Mouse (Mus musculus) liver, embryonic 13.5 days (tissue): Measurements from ENCODE around the gene Slc22a16. TPM values are rescaled to one million over a fixed set of nuclear protein-coding genes. Genes with fewer than 3 reads are reported as not detected.

Experiments
- ATAC-seq: fragments of 200-750 bp; cut with Nextera tagmentation; 2 replicates; pipeline ENCODE4 v1.8.0; 2017; ENCODE audit warnings: low read depth, mild to moderate bottlenecking, moderate number of reproducible peaks, moderate library complexity
- DNase-seq: peaks from one replicate; pipeline ENCODE4 v3.0.0; 2022
- H3K27ac ChIP-seq: fragments of 300-500 bp; sonication (generic); 2 replicates; pipeline ENCODE4 v1.5.1; 2015; ENCODE audit warnings: moderate library complexity, mild to moderate bottlenecking, inconsistent platforms
- H3K27me3 ChIP-seq: fragments of 300-500 bp; sonication (generic); 2 replicates; pipeline ENCODE4 v1.6.1; 2015; ENCODE audit warnings: mild to moderate bottlenecking, inconsistent platforms
- H3K36me3 ChIP-seq: fragments of 300-500 bp; sonication (generic); 2 replicates; pipeline ENCODE4 v1.6.1; 2015; ENCODE audit warnings: mild to moderate bottlenecking, inconsistent platforms
- H3K4me1 ChIP-seq: fragments of 300-500 bp; sonication (generic); replicated peaks from 2 replicates; pipeline ENCODE4 v1.6.1; 2015; ENCODE audit warnings: inconsistent platforms
- H3K4me2 ChIP-seq: fragments of 300-500 bp; sonication (generic); 2 replicates; pipeline ENCODE4 v1.6.1; 2015; ENCODE audit warnings: inconsistent platforms, mild to moderate bottlenecking, moderate library complexity
- H3K4me3 ChIP-seq: fragments of 300-500 bp; sonication (generic); replicated peaks from 2 replicates; pipeline ENCODE4 v1.5.1; 2015; ENCODE audit warnings: mild to moderate bottlenecking, inconsistent platforms
- H3K9ac ChIP-seq: fragments of 300-500 bp; sonication (generic); 2 replicates; pipeline ENCODE4 v1.6.1; 2015; ENCODE audit warnings: mild to moderate bottlenecking, inconsistent platforms
- H3K9me3 ChIP-seq: fragments of 300-500 bp; sonication (generic); replicated peaks from 2 replicates; pipeline ENCODE4 v1.6.1; 2016; ENCODE audit warnings: inconsistent platforms
- WGBS: fragments of 180-500 bp; shearing (Covaris S2); methylation state at CpG from one replicate; pipeline ENCODE4 v1.1.7; 2015; ENCODE audit not compliant: insufficient replicate concordance; 5-methylcytosine and 5-hydroxymethylcytosine counted together
- polyA plus RNA-seq: library from polyadenylated mRNA; unstranded; fragments of >200 nt; fragmentation: Nextera tagmentation; extraction: Ambion mirVana; gene quantifications from 2 replicates; pipeline ENCODE4 v1.2.1, GENCODE M21; 2015

Slc22a16 gene
- polyA plus RNA-seq, 1 experiment from 2014 or later = not detected

- no peak overlapping the region for H3K9ac ChIP-seq
- H3K27ac ChIP-seq = no peak overlapping the region
- ATAC-seq = no peak
- H3K4me3 ChIP-seq = no peak overlapping the region
- no peak overlapping the region for H3K4me2 ChIP-seq
- H3K36me3 ChIP-seq = no peaks in the 10 kb centered on the region
- WGBS = 77% methylated on average over 7 of the region's 7 CpGs
- peaks cover 5% of the 10 kb centered on the region; the same call in 1 of the 2 replicates for H3K27me3 ChIP-seq
- H3K9me3 ChIP-seq = no peaks in the 10 kb centered on the region
- no peak for DNase-seq
- H3K4me1 ChIP-seq = no peaks in the 10 kb centered on the region
These were observed 71.8 kb downstream of the Slc22a16 start for GRCm38 (mm10) chr10:40641901-40642300.

DNA sequence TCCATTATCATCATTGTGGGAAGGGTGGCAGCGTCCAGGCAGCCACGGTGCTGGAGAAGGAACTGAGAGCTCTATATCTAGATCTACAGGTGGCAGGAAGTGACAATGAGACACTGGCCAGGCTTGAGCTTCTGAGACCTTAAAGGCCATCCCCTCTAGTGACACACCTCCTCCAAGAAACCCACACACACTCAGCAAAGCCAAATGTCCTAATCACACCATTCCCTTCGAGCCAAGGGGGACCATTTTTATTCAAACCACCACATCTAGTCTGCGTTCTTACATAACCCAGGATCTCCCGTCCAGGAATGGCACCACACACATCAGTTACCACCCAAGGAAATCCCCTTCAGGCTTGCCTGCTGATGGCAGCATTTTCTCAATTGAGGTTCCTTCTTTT lies 73.0 kb downstream of the Slc22a16 start:
- Histone ChIP-seq H3K9me3 (no peaks in the 10 kb centered on the region), H3K27me3 (peaks cover 5% of the 10 kb centered on the region; the same call in 1 of the 2 replicates), H3K36me3 (no peaks in the 10 kb centered on the region), H3K27ac (no peak overlapping the region), H3K4me1 (no peaks in the 10 kb centered on the region), H3K4me3 (no peak overlapping the region), H3K9ac (no peak overlapping the region), H3K4me2 (no peak overlapping the region)
- DNase-seq (no peak), ATAC-seq (no peak)
- WGBS = 37% methylated on average over 5 of the region's 5 CpGs

DNA sequence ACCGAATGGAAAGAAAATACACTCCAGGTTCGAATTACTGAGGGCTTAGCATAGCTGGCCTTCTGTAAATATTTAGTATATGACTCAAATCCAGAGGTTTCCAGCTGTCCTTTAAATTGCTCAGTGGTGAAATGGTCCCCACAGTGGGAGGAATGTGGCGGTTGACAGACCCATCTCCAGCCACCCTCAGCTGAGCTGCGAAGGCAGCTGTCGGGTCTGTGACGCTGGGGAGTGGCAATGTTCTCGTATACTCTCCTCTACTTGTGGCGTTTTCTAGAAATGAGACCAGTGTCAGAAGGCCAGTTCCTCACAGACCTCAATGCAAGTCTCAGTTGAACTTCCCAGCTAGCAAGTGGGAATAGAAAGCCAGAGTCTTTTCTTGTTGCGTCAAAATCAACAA lies 74.3 kb downstream of the Slc22a16 start:
- Histone ChIP-seq H3K4me2 (no peak overlapping the region), H3K27me3 (peaks cover 5% of the 10 kb centered on the region; the same call in 1 of the 2 replicates), H3K9ac (no peak overlapping the region), H3K36me3 (no peaks in the 10 kb centered on the region), H3K4me3 (no peak overlapping the region), H3K4me1 (no peaks in the 10 kb centered on the region), H3K27ac (no peak overlapping the region), H3K9me3 (no peaks in the 10 kb centered on the region)
- no peak for DNase-seq
- no peak for ATAC-seq
- WGBS = 64% methylated on average over 9 of the region's 9 CpGs

- 56% methylated on average over 1 of the region's 1 CpGs for WGBS
- no peaks in the 10 kb centered on the region for H3K4me1 ChIP-seq
- H3K9ac ChIP-seq = no peak overlapping the region
- H3K36me3 ChIP-seq = no peaks in the 10 kb centered on the region
- ATAC-seq = no peak
- H3K27ac ChIP-seq = no peak overlapping the region
- H3K4me3 ChIP-seq = no peak overlapping the region
- no peaks in the 10 kb centered on the region for H3K9me3 ChIP-seq
- no peak overlapping the region for H3K4me2 ChIP-seq
- no peak for DNase-seq
- H3K27me3 ChIP-seq = peaks cover 5% of the 10 kb centered on the region; the same call in 1 of the 2 replicates
These were observed 75.2 kb downstream of the Slc22a16 start for GRCm38 (mm10) chr10:40645346-40645745.

GRCm38 (mm10) chr10:40648776-40649175 lies 78.6 kb downstream of the Slc22a16 start:
- Histone ChIP-seq H3K36me3 (no peaks in the 10 kb centered on the region), H3K9ac (no peak overlapping the region), H3K4me1 (no peaks in the 10 kb centered on the region), H3K27ac (no peak overlapping the region), H3K27me3 (no peaks in the 10 kb centered on the region), H3K4me3 (no peak overlapping the region), H3K9me3 (no peaks in the 10 kb centered on the region), H3K4me2 (no peak overlapping the region)
- 69% methylated on average over 12 of the region's 12 CpGs for WGBS
- DNase-seq (no peak), ATAC-seq (no peak)

GRCm38 (mm10) chr10:40649634-40650033 lies 79.5 kb downstream of the Slc22a16 start:
- Histone ChIP-seq H3K36me3 (no peaks in the 10 kb centered on the region), H3K4me2 (no peak overlapping the region), H3K9me3 (no peaks in the 10 kb centered on the region), H3K4me3 (no peak overlapping the region), H3K27me3 (no peaks in the 10 kb centered on the region), H3K27ac (no peak overlapping the region), H3K9ac (no peak overlapping the region), H3K4me1 (no peaks in the 10 kb centered on the region)
- 17% methylated on average over 4 of the region's 4 CpGs for WGBS
- DNase-seq = no peak
- ATAC-seq = no peak

- DNase-seq = no peak
- H3K36me3 ChIP-seq = no peaks in the 10 kb centered on the region
- H3K9me3 ChIP-seq = no peaks in the 10 kb centered on the region
- no peak for ATAC-seq
- no peak overlapping the region for H3K4me2 ChIP-seq
- no peak overlapping the region for H3K4me3 ChIP-seq
- H3K27ac ChIP-seq = no peak overlapping the region
- no peaks in the 10 kb centered on the region for H3K4me1 ChIP-seq
- no peak overlapping the region for H3K9ac ChIP-seq
- H3K27me3 ChIP-seq = no peaks in the 10 kb centered on the region
- WGBS = 50% methylated on average over 2 of the region's 2 CpGs
These were observed 81.5 kb downstream of the Slc22a16 start for GRCm38 (mm10) chr10:40651676-40652075.

Other genes starting within 250 kb of the Slc22a16 start
- 2.6 and 3.0 TPM in 2 replicates for gene Cdk19, start 230.8 kb upstream of the Slc22a16 start, polyA plus RNA-seq
- 0.08 TPM in 1 of 2 replicates, not detected in the other for gene Ddo, start 59.7 kb downstream of the Slc22a16 start, polyA plus RNA-seq
- gene Mettl24, start 112.9 kb downstream of the Slc22a16 start, polyA plus RNA-seq = 0.32 and 0.53 TPM in 2 replicates